Mouse (Mus musculus) ES-E14 (cell line): Measurements from ENCODE around the gene Sipa1l3. TPM values are rescaled to one million over a fixed set of nuclear protein-coding genes. Genes with fewer than 3 reads are reported as not detected.

Experiments
- DNase-seq: peaks from one replicate; pipeline ENCODE4 v3.0.0-alpha.2; 2013; ENCODE audit warnings: low read depth, low spot score
- H3K27ac ChIP-seq: 2 replicates; pipeline ENCODE4 v1.5.1; 2012; ENCODE audit warnings: low read depth, mild to moderate bottlenecking, low read length, moderate library complexity, mixed read lengths; ENCODE audit not compliant: poor library complexity, insufficient read depth, severe bottlenecking
- H3K36me3 ChIP-seq: 2 replicates; pipeline ENCODE4 v1.6.1; 2012; ENCODE audit warnings: mild to moderate bottlenecking, low read length, moderate library complexity, mixed read lengths; ENCODE audit not compliant: control insufficient read depth, poor library complexity, insufficient read depth, severe bottlenecking
- H3K4me1 ChIP-seq, 2 experiments: fragments of 150-350 bp in 1 of 2; sonication (generic) in 1 of 2; 2 replicates each; pipeline ENCODE4 v1.6.1; 2012; ENCODE audit warnings: low read length in 2 of 2, mild to moderate bottlenecking in 1 of 2, mixed read lengths in 1 of 2; ENCODE audit not compliant: control insufficient read depth in 2 of 2, insufficient read depth in 2 of 2, poor library complexity in 1 of 2
- H3K4me3 ChIP-seq, 2 experiments: fragments of 150-350 bp in 1 of 2; sonication (generic) in 1 of 2; 2 replicates each; pipeline ENCODE4 v1.5.1; 2012; ENCODE audit warnings: low read length in 2 of 2, low read depth in 1 of 2, mild to moderate bottlenecking in 1 of 2, mixed read lengths in 1 of 2; ENCODE audit not compliant: insufficient read depth in 1 of 2, poor library complexity in 1 of 2, severe bottlenecking in 1 of 2
- H3K9ac ChIP-seq: 2 replicates; pipeline ENCODE4 v1.6.1; 2012; ENCODE audit warnings: low read depth, mild to moderate bottlenecking, low read length, mixed read lengths; ENCODE audit not compliant: poor library complexity, insufficient read depth, severe bottlenecking
- H3K9me3 ChIP-seq: fragments of 150-350 bp; sonication (generic); 2 replicates; pipeline ENCODE4 v1.6.1; 2012; ENCODE audit warnings: low read depth, mild to moderate bottlenecking, low read length; ENCODE audit not compliant: control insufficient read depth, insufficient read depth
- CHD2 ChIP-seq: IDR thresholded peaks from 2 replicates; pipeline ENCODE4 v1.6.1; 2014; ENCODE audit warnings: mild to moderate bottlenecking, low read depth, low read length, inconsistent platforms
- HCFC1 ChIP-seq: IDR thresholded peaks from 2 replicates; pipeline ENCODE4 v1.6.1; 2012; ENCODE audit warnings: low read length, inconsistent platforms, borderline replicate concordance; ENCODE audit not compliant: insufficient read depth
- MAFK ChIP-seq: IDR thresholded peaks from 2 replicates; pipeline ENCODE4 v1.6.1; 2014; ENCODE audit warnings: mild to moderate bottlenecking, low read depth, low read length, inconsistent platforms; ENCODE audit not compliant: insufficient read depth
- ZC3H11A ChIP-seq: IDR thresholded peaks from 2 replicates; pipeline ENCODE4 v1.6.1; 2012; ENCODE audit warnings: low read depth, mild to moderate bottlenecking, inconsistent platforms, low read length, borderline replicate concordance
- ZNF384 ChIP-seq: IDR thresholded peaks from 2 replicates; pipeline ENCODE4 v1.6.1; 2012; ENCODE audit warnings: low read depth, low read length, inconsistent platforms
- in situ Hi-C, 2 experiments: fragments of 600-800 bp; cut with MboI; formaldehyde crosslinking; loops; one replicate each; pipeline ENCODE4 v1.15.1; 2025; ENCODE audit warnings: low sequenced_read_pairs in 2 of 2, inconsistent platforms in 1 of 2; ENCODE audit not compliant: unreplicated experiment in 2 of 2
- total RNA-seq: library from RNA; depleted of rRNA; stranded (reverse); fragments of 300-350 nt; gene quantifications from 2 replicates; pipeline ENCODE4 v1.2.3, GENCODE M21; 2012

Sipa1l3 gene
- total RNA-seq, 1 experiment, result 27.5 TPM

GRCm38 (mm10) chr7:29397486-29397885 lies 121.0 kb downstream of the Sipa1l3 start:
- no peak overlapping the region for H3K27ac ChIP-seq
- peaks cover 0 to 23% of the 10 kb centered on the region in 2 experiments; a peak in 3 of 4 replicates for H3K4me1 ChIP-seq
- H3K9me3 ChIP-seq, result no peaks in the 10 kb centered on the region
- no peak for DNase-seq
- no peak for TF ChIP-seq MAFK
- no peak for TF ChIP-seq HCFC1
- TF ChIP-seq CHD2, result no peak
- TF ChIP-seq ZNF384, result no peak
- no peak for TF ChIP-seq ZC3H11A
- no peak overlapping the region for H3K9ac ChIP-seq
- H3K36me3 ChIP-seq, result peaks cover 35% of the 10 kb centered on the region; the same call in 1 of the 2 replicates
- H3K4me3 ChIP-seq, result no peak overlapping the region
- in situ Hi-C loops, result loop anchor here in 1 of 2 experiments (10.0 kb wide), 1 partner anchor 127 kb away; no protein-coding TSS in a partner anchor

GRCm38 (mm10) chr7:29396943-29397340 lies 121.5 kb downstream of the Sipa1l3 start:
- Histone ChIP-seq H3K36me3 (peaks cover 35% of the 10 kb centered on the region; the same call in 1 of the 2 replicates), H3K9ac (no peak overlapping the region), H3K4me3 (no peak overlapping the region), H3K9me3 (no peaks in the 10 kb centered on the region), H3K27ac (no peak overlapping the region), H3K4me1 (peaks cover 0 to 25% of the 10 kb centered on the region in 2 experiments; a peak in 3 of 4 replicates)
- TF ChIP-seq MAFK (no peak), ZC3H11A (no peak), ZNF384 (no peak), CHD2 (no peak), HCFC1 (no peak)
- in situ Hi-C loops, result loop anchor here in 1 of 2 experiments (10.0 kb wide), 1 partner anchor 128 kb away; no protein-coding TSS in a partner anchor
- DNase-seq, result no peak

- TF ChIP-seq ZC3H11A, result no peak
- no peak for TF ChIP-seq HCFC1
- no peak for TF ChIP-seq MAFK
- TF ChIP-seq ZNF384, result no peak
- TF ChIP-seq CHD2, result no peak
- peaks cover 2 to 27% of the 10 kb centered on the region in 2 experiments; a peak in 3 of 4 replicates for H3K4me1 ChIP-seq
- H3K9me3 ChIP-seq, result no peaks in the 10 kb centered on the region
- DNase-seq, result no peak
- no peak overlapping the region for H3K9ac ChIP-seq
- H3K27ac ChIP-seq, result no peak overlapping the region
- peaks cover 35% of the 10 kb centered on the region; the same call in 1 of the 2 replicates for H3K36me3 ChIP-seq
- in situ Hi-C loops, result loop anchor here in 1 of 2 experiments (10.0 kb wide), 1 partner anchor 128 kb away; no protein-coding TSS in a partner anchor
- H3K4me3 ChIP-seq, result no peak overlapping the region
Observed at GRCm38 (mm10) chr7:29396216-29396942, 122.1 kb downstream of the Sipa1l3 start.

- no peak for DNase-seq
- H3K9ac ChIP-seq, result 0 out of 2 replicates have a peak overlapping the region, but pooled peaks have one; percentile 13
- no peak for TF ChIP-seq HCFC1
- no peak for TF ChIP-seq CHD2
- no peak for TF ChIP-seq MAFK
- TF ChIP-seq ZNF384, result no peak
- no peak for TF ChIP-seq ZC3H11A
- H3K9me3 ChIP-seq, result no peaks in the 10 kb centered on the region
- in situ Hi-C loops, result loop anchor here in 1 of 2 experiments (10.0 kb wide), 1 partner anchor 130 kb away; no protein-coding TSS in a partner anchor
- peaks cover 30% of the 10 kb centered on the region; the same call in 1 of the 2 replicates for H3K36me3 ChIP-seq
- H3K27ac ChIP-seq, result peak overlapping the region; percentile 7; the same call in 1 of the 2 replicates
- H3K4me3 ChIP-seq, result no peak overlapping the region
- H3K4me1 ChIP-seq, result peaks cover 2 to 19% of the 10 kb centered on the region in 2 experiments; a peak in 2 of 4 replicates
Observed at GRCm38 (mm10) chr7:29395179-29395578, 123.3 kb downstream of the Sipa1l3 start.
